Mouse (Mus musculus) limb, embryonic 10.5 days (tissue): ENCODE data around the gene S1pr4. TPM values are rescaled to one million over a fixed set of nuclear protein-coding genes. Genes with fewer than 3 reads are reported as not detected.
A peak's percentile ranks its signal among the peaks of the same experiment; 100 is the strongest.

Experiments used
- DNase-seq: peaks from one replicate; pipeline ENCODE4 v3.0.0-alpha.2; 2017; ENCODE audit warnings: low spot score
- H3K27ac ChIP-seq: fragments of 300-500 bp; sonication (generic); 2 replicates; pipeline ENCODE4 v1.5.1; 2016; ENCODE audit warnings: mild to moderate bottlenecking
- H3K27me3 ChIP-seq: fragments of 300-500 bp; sonication (generic); 2 replicates; pipeline ENCODE4 v1.6.1; 2016; ENCODE audit warnings: low read depth, mild to moderate bottlenecking; ENCODE audit not compliant: poor library complexity, severe bottlenecking
- H3K36me3 ChIP-seq: fragments of 300-500 bp; sonication (generic); 2 replicates; pipeline ENCODE4 v1.6.1; 2016; ENCODE audit warnings: mild to moderate bottlenecking, moderate library complexity
- H3K4me1 ChIP-seq: fragments of 300-500 bp; sonication (generic); 2 replicates; pipeline ENCODE4 v1.6.1; 2016
- H3K4me3 ChIP-seq: fragments of 300-500 bp; sonication (generic); 2 replicates; pipeline ENCODE4 v1.5.1; 2016; ENCODE audit warnings: mild to moderate bottlenecking, moderate library complexity
- H3K9me3 ChIP-seq: fragments of 300-500 bp; sonication (generic); replicated peaks from 2 replicates; pipeline ENCODE4 v1.6.1; 2016; ENCODE audit warnings: mild to moderate bottlenecking
- WGBS: fragments of 180-500 bp; shearing (Covaris S2); methylation state at CpG from one replicate; pipeline ENCODE4 v1.1.7; 2016; 5-methylcytosine and 5-hydroxymethylcytosine counted together
- polyA plus RNA-seq: library from polyadenylated mRNA; unstranded; fragments of >200 nt; fragmentation: Nextera tagmentation; extraction: Ambion mirVana; gene quantifications from 2 replicates; pipeline ENCODE4 v1.2.1, GENCODE M21; 2016

The S1pr4 gene
- polyA plus RNA-seq, 1 experiment from 2014 or later, result 0.34 TPM

DNA sequence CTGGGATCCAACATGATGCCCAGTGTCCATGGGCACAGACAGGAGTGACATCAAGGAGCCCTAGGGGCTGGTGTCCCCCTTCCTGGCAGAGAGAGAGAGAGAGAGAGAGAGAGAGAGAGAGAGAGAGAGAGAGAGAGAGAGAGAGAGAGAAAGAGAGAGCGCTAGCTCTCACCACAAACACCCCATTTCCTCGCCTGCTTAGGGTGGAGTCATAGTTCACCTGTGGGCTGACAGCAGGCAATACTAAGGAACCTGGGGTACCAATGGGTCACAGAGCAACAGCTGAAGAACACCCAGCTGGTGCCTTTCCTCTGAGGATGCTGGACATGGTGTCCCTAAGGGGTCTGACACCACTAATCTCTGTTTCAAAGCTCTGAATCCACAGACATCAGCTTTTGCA lies 37.5 kb upstream of the S1pr4 start:
- no peak for DNase-seq
- Histone ChIP-seq H3K27ac (no peak overlapping the region), H3K4me3 (no peak overlapping the region), H3K27me3 (no peaks in the 10 kb centered on the region), H3K4me1 (peaks cover 30% of the 10 kb centered on the region), H3K9me3 (no peaks in the 10 kb centered on the region), H3K36me3 (peaks cover 93% of the 10 kb centered on the region)
- 86% methylated on average over 2 of the region's 2 CpGs for WGBS

DNA sequence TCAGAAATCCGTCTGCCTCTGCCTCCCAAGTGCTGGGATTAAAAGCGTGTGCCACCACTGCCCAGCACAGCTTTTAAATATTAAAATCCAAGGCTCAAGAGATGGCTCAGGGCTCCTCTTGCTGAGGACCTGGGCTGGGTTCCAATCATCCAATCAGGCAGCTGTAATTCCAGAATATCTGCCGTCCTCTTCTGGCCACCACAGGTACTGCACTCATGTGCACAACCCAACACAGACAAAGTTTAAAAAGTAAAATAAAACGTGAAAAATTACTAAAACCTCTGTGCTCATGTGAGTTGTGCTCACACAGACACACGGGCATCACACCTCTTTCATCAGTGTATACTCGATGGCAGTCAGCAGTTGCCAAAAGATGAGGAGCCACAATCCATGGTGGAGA lies 36.8 kb upstream of the S1pr4 start:
- peaks cover 23% of the 10 kb centered on the region for H3K4me1 ChIP-seq
- no peak overlapping the region for H3K27ac ChIP-seq
- H3K36me3 ChIP-seq, result peaks cover 93% of the 10 kb centered on the region
- no peak for DNase-seq
- H3K4me3 ChIP-seq, result no peak overlapping the region
- 76% methylated on average over 6 of the region's 6 CpGs for WGBS
- H3K27me3 ChIP-seq, result no peaks in the 10 kb centered on the region
- no peaks in the 10 kb centered on the region for H3K9me3 ChIP-seq

DNA sequence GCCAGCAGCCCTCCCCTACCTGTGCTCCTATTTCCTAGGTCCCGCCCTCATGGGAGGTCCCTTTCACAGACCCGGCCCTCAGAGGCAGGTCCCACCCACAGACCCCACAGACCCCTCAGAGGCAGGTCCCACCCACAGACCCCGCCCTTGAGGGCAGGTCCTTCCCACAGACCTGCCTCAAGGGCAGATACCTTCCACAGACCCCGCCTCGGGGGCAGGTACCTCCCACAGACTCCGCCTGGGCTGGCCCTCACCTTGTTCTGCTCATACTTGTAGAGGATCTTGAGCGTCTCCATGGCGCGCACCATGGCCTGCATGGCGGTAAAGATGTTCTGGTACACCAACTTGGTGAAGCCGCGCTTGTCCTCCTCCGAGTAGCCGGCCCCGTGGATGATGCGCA lies 34.9 kb upstream of the S1pr4 start:
- no peaks in the 10 kb centered on the region for H3K27me3 ChIP-seq
- DNase-seq, result no peak
- H3K4me3 ChIP-seq, result no peak overlapping the region
- H3K27ac ChIP-seq, result no peak overlapping the region
- H3K4me1 ChIP-seq, result peaks cover 11% of the 10 kb centered on the region
- peaks cover 94% of the 10 kb centered on the region for H3K36me3 ChIP-seq
- no peaks in the 10 kb centered on the region for H3K9me3 ChIP-seq
- WGBS, result 47% methylated on average over 16 of the region's 16 CpGs

- Histone ChIP-seq H3K9me3 (no peaks in the 10 kb centered on the region), H3K36me3 (peaks cover 40% of the 10 kb centered on the region), H3K4me3 (no peak overlapping the region), H3K27me3 (peaks cover 17% of the 10 kb centered on the region), H3K27ac (no peak overlapping the region), H3K4me1 (peaks cover 10% of the 10 kb centered on the region)
- 17% methylated on average over 14 of the region's 14 CpGs for WGBS
- peak; percentile 91 for DNase-seq
These were observed 26.8 kb upstream of the S1pr4 start for GRCm38 (mm10) chr10:81526779-81527178.

DNA sequence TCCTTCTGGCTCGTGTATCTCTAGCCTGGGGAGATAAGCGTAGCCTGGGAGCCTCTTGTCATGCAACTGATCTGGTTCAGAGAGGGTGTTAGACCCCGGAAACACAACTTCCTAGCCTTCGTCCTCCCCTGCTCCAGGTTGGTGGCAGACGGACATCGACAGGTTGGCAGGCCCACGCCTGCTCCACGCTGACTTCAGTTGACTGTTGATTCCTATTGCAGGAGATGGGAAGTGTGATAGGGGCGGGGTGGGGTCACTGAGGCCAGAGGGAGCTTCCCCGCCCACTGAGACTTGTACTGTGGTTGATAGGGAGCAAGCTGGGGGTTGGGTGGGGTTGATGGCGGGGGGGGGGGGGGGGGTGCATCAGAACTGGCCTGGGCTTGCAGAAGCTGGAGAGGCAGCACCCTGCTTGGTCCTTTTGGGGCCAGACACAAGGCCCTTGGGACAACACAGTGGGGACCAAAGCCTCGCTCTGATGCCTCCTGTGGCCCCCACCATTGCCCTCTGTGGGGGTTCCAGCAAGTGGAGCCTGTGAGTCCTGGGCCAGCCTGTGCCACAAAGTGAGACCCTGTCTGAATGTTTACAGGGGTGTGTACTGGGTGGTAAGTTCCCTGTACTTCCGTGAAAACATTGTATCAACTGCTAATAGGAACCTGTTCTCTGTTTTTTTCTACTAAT lies 25.2 kb upstream of the S1pr4 start:
- Histone ChIP-seq H3K9me3 (no peaks in the 10 kb centered on the region), H3K36me3 (peaks cover 24% of the 10 kb centered on the region), H3K4me1 (peaks cover 10% of the 10 kb centered on the region), H3K27ac (no peak overlapping the region), H3K4me3 (no peak overlapping the region), H3K27me3 (peaks cover 17% of the 10 kb centered on the region)
- WGBS, result 55% methylated on average over 12 of the region's 13 CpGs
- DNase-seq, result no peak

DNA sequence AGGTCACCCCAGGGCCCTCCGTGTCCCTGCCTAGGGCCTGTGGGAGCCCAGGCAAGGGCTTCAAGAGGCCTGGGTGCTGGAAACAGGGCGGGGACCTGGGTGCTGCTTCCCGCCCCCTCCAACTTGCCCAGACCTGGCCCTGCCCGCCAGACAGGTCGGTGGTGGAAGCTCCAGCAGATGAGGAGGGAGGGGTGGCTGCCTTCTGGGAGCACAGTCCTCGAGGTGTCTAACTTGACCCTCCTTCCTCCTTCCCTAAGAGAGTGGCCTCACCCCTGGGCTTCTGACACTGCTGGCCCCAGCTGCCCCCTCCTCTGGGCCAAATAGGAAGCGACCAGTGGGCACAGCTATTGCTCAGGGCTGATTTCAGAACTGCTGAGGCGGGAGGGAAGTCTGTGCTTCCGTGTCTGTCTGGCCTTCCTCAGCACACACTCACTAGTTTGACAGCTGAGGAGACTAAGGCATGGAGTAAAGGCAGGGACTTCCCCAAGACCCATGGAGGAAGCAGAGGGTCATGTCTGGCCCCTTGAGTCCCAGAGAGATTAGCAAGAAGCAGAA lies 24.2 kb upstream of the S1pr4 start, which contains the start of gene Gna15:
TSS of gene Gna15 (minus strand) at position 175 of the 555 bp plus-strand sequence.
- WGBS, result 15% methylated on average over 9 of the region's 9 CpGs
- Histone ChIP-seq H3K27me3 (peaks cover 17% of the 10 kb centered on the region), H3K4me1 (peaks cover 14% of the 10 kb centered on the region), H3K36me3 (peaks cover 14% of the 10 kb centered on the region), H3K27ac (peak within 1 kb of the TSS; percentile 63; the same call in 1 of the 2 replicates), H3K9me3 (no peaks in the 10 kb centered on the region), H3K4me3 (peak within 1 kb of the TSS; percentile 21; the same call in 1 of the 2 replicates)
- DNase-seq, result no peak

DNA sequence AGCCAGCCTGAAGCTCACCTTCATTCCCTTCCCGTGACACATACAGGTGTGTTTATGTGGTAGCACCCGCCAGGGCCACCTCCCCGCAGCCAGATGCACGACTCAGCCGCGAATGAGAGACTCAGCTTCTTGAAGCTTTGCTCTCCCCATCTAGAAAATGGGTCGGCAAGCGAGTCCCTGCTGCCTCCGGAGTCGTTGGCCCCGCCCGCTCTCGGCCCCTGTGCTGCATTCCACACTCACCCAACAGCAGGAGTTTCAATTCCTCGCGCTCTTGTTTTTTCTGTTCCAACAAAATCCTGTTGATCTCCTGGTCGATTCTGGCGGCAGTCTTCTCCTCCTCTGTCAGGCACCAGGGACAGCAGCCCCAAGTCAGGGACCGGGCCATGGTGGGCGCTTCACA lies 23.6 kb upstream of the S1pr4 start:
- H3K36me3 ChIP-seq, result peaks cover 8% of the 10 kb centered on the region
- H3K27me3 ChIP-seq, result peaks cover 17% of the 10 kb centered on the region
- WGBS, result 17% methylated on average over 19 of the region's 19 CpGs
- H3K9me3 ChIP-seq, result no peaks in the 10 kb centered on the region
- H3K4me1 ChIP-seq, result peaks cover 14% of the 10 kb centered on the region
- peak overlapping the region; percentile 63; the same call in 1 of the 2 replicates for H3K27ac ChIP-seq
- peak overlapping the region; percentile 21; the same call in 1 of the 2 replicates for H3K4me3 ChIP-seq
- no peak for DNase-seq

DNA sequence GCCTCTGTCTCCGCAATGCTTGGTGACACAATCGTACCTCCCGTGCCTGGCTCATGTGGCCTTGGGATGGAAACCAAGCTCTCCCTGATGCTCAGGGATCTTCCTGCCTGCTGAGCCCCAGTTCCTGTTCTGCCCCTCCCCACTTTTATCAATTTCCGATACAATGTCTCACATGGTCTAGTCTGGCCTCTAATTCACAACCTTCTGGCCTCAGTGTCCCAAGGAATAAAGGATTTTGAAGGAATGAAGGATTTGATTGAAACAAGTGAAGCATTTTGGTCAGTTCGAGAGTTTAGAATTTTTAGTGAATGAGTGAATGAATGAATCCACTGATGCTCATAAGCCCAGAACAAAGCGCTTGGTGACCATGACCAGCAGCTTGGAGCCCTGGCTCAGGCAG lies 23.2 kb upstream of the S1pr4 start:
- no peak for DNase-seq
- H3K4me1 ChIP-seq, result peaks cover 14% of the 10 kb centered on the region
- WGBS, result 85% methylated on average over 6 of the region's 6 CpGs
- peaks cover 4% of the 10 kb centered on the region for H3K36me3 ChIP-seq
- peaks cover 17% of the 10 kb centered on the region for H3K27me3 ChIP-seq
- no peak overlapping the region for H3K4me3 ChIP-seq
- no peak overlapping the region for H3K27ac ChIP-seq
- no peaks in the 10 kb centered on the region for H3K9me3 ChIP-seq

DNA sequence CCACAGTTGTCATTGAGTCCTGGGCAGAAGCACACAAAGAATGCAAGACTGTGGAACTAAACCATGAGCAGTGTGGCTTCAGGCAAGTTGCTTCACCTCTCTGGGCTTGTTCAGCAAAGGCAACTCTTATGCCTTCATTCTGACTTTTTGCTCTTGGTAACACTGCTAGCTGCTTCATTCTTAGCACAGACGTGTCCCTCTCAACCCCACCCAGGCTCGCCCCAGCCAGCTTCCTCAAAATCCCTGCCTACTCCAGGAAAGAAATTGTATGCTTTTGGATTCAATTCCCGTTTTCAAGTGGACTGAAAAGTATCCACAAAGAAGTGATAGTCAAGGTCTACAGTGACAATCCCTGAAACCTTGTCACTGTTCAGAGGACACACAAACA lies 20.0 kb upstream of the S1pr4 start:
- no peaks in the 10 kb centered on the region for H3K9me3 ChIP-seq
- no peak for DNase-seq
- H3K27ac ChIP-seq, result no peak overlapping the region
- H3K36me3 ChIP-seq, result no peaks in the 10 kb centered on the region
- H3K4me3 ChIP-seq, result no peak overlapping the region
- 75% methylated on average over 3 of the region's 3 CpGs for WGBS
- H3K27me3 ChIP-seq, result peaks cover 17% of the 10 kb centered on the region
- peaks cover 14% of the 10 kb centered on the region for H3K4me1 ChIP-seq

- DNase-seq, result no peak
- 85% methylated on average over 6 of the region's 6 CpGs for WGBS
- Histone ChIP-seq H3K27me3 (peaks cover 16% of the 10 kb centered on the region), H3K36me3 (no peaks in the 10 kb centered on the region), H3K4me1 (peaks cover 14% of the 10 kb centered on the region), H3K27ac (no peak overlapping the region), H3K9me3 (no peaks in the 10 kb centered on the region), H3K4me3 (no peak overlapping the region)
These were observed 19.5 kb upstream of the S1pr4 start for GRCm38 (mm10) chr10:81519227-81519977.

DNA sequence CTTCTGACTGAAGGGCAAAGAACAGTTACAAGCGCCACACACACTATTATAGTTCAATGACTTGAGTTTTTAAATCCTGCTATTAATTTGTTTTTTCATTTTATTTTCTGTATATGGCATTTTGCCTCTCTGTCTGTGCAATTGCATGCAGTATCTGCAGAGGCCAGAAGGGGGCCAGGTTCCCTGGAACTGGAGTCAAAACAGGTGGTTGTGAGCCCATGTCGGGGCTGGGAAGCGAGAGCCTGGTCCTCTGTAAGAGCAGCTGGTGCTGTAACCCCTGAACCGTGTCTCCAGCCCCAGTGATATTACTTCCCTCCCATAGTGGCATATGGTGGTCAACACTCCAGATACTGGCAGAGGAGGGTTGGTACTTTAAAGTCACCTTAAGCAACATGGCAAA lies 18.6 kb upstream of the S1pr4 start:
- peaks cover 9% of the 10 kb centered on the region for H3K27me3 ChIP-seq
- WGBS, result 12% methylated on average over 4 of the region's 4 CpGs

DNA sequence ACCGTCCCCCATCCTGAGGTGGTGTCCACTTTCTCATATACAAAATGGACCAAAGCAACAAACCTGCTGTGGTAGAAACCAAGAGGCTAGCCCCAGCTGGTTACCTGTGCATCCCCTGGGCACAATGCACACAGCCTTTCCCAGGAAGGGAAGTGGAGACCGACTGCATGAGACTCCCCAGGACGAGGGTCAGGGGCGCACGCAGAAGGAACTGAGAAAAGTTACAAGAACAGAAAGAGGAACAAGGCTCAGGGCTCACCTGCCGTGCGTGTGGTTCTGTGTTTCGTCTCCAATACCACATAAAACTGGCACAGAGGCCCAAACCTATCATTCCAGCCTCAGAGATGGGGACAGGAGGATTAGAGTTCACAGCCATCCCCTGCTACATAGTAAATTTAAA lies 17.3 kb upstream of the S1pr4 start:
- Histone ChIP-seq H3K4me1 (peaks cover 6% of the 10 kb centered on the region; the same call in 1 of the 2 replicates), H3K36me3 (no peaks in the 10 kb centered on the region), H3K27ac (no peak overlapping the region), H3K4me3 (no peak overlapping the region), H3K27me3 (peaks cover 13% of the 10 kb centered on the region), H3K9me3 (0 out of 2 replicates have a peak, but pooled peaks cover 2% of the 10 kb centered on the region)
- WGBS, result 71% methylated on average over 8 of the region's 8 CpGs
- no peak for DNase-seq

More for the DNA sequence above, 18.6 kb upstream of the S1pr4 start:
- DNase-seq, result peak; percentile 81
- 0 out of 2 replicates have a peak, but pooled peaks cover 6% of the 10 kb centered on the region for H3K4me1 ChIP-seq
- H3K36me3 ChIP-seq, result no peaks in the 10 kb centered on the region
- H3K9me3 ChIP-seq, result 0 out of 2 replicates have a peak, but pooled peaks cover 2% of the 10 kb centered on the region
- no peak overlapping the region for H3K4me3 ChIP-seq
- H3K27ac ChIP-seq, result no peak overlapping the region

DNA sequence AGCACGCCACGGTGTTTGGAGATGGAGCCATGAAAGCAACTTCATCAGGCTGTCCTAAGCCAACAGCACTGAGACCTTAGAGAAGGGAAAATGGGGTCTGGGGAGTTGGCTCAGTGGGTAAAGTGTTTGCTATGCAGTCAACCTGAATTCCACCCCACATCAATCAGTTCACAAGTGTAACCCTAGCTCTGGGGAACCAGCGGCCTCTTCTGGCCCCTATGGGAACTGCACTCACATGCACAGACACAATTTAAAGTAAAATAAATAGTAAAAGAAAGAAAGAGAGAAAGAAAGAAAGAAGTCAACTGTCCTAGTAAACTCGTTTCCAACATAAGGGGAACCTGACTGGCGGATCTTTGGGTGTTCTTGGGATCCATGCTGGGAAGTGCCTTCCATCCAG lies 13.9 kb upstream of the S1pr4 start:
- WGBS, result 88% methylated on average over 5 of the region's 5 CpGs

More for the DNA sequence above, 13.9 kb upstream of the S1pr4 start:
- H3K27me3 ChIP-seq, result peaks cover 29% of the 10 kb centered on the region
- H3K4me3 ChIP-seq, result no peak overlapping the region
- 0 out of 2 replicates have a peak, but pooled peaks cover 2% of the 10 kb centered on the region for H3K9me3 ChIP-seq
- no peak overlapping the region for H3K27ac ChIP-seq
- H3K4me1 ChIP-seq, result peaks cover 6% of the 10 kb centered on the region; the same call in 1 of the 2 replicates
- DNase-seq, result no peak
- H3K36me3 ChIP-seq, result no peaks in the 10 kb centered on the region
